Mouse (Mus musculus): Measurements from ENCODE around the gene Fsip1. TPM values are rescaled to one million over a fixed set of nuclear protein-coding genes. Genes with fewer than 3 reads are reported as not detected.

The Fsip1 gene
- polyA plus RNA-seq, 1 experiment, result 29.8 TPM

DNA sequence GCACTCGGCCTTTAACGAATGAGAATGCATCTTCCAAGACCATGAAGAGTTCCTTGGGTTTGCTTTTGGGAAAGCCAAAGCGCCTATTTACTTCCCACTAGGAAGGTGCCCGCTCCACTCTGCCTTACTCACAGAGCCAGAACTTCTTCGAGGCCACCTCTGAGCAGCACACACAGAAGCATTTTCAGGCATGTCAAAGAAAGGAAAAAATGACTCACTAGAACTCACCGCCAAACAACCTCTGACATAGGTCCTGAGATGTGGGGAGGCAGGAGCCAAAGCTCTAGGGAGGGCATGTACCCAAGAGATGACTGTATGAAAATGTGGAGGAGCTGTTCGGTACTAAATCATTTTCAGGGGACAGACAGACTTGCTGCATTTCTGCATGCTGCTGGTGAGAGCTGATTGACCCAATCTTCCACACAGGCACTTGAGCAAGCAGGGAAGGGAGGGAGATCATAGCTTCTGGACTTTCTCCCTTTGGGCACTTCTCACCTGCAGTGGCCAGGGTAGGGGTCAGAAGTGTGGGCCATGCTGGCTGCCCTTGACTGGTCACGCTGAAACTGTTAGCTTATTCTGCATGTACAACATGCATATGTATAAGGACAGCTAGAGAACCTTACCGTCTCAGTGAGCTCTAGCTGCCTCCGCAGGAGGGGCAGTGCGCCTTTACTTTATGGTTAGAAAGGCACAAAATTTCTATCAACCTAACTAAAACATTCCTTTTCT lies 131.4 kb downstream of the Fsip1 start:
- Histone ChIP-seq H3K4me3 (ENCODE audit: control insufficient read depth, low read depth, low read length) (no peak overlapping the region), H3K27ac (ENCODE audit: control insufficient read depth, insufficient read depth, low read depth, low read length) (no peak overlapping the region), H3K4me1 (ENCODE audit: control insufficient read depth, insufficient read depth, low read length) (no peaks in the 10 kb centered on the region), H3K27me3 (ENCODE audit: control insufficient read depth, insufficient read depth, low read length) (no peaks in the 10 kb centered on the region), H3K36me3 (ENCODE audit: control insufficient read depth, insufficient read depth, low read length) (no peaks in the 10 kb centered on the region)
- TF ChIP-seq CTCF (IDR thresholded peaks at IDR 0.05; ENCODE audit: control insufficient read depth, insufficient read depth, insufficient replicate concordance, low read depth, low read length) (no peak), POLR2A (IDR thresholded peaks at IDR 0.05; ENCODE audit: control insufficient read depth, low read depth, low read length) (no peak)

DNA sequence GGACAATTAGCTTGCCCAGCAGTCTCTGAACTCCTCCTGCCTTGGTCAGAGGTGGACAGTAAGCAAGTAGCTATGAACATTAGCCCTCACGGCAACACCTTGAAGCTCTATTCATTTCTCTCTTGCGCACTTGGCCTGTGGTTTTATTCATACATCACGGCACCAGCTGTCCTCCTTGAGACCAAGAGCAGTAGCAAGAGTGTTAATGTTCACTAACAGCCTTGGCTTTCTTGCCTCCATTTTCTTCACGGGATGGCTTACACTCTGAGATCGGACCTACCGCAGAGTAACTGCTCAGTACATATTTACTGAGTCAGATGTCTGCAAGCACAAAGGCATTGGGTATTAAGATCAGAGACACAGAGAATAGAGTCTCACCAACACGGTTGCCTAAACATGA lies 132.3 kb downstream of the Fsip1 start:
- Histone ChIP-seq H3K4me1 (ENCODE audit: control insufficient read depth, insufficient read depth, low read length) (no peaks in the 10 kb centered on the region), H3K4me3 (ENCODE audit: control insufficient read depth, low read depth, low read length) (no peak overlapping the region), H3K27me3 (ENCODE audit: control insufficient read depth, insufficient read depth, low read length) (no peaks in the 10 kb centered on the region), H3K27ac (ENCODE audit: control insufficient read depth, insufficient read depth, low read depth, low read length) (no peak overlapping the region), H3K36me3 (ENCODE audit: control insufficient read depth, insufficient read depth, low read length) (no peaks in the 10 kb centered on the region)
- no peak for TF ChIP-seq CTCF (IDR thresholded peaks at IDR 0.05; ENCODE audit: control insufficient read depth, insufficient read depth, insufficient replicate concordance, low read depth, low read length)
- no peak for TF ChIP-seq POLR2A (IDR thresholded peaks at IDR 0.05; ENCODE audit: control insufficient read depth, low read depth, low read length)

DNA sequence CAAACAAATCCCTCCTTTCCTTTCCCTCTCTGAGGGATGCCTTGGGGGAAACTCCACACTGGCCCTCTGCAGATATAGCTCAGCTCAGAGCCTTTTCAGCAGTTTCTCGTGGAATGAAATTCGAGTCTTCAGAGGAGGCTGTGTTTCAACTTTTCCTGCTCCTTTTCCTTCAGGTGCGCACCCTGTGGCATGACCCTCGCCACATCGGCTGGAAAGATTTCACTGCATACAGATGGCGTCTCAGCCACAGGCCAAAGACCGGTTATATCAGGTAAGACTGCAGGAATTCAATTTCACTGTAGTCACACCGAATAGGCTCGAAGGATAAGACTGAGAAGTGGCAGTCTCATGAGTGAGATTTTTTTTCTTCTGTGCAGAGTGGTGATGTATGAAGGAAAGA lies 133.0 kb downstream of the Fsip1 start:
- H3K36me3 ChIP-seq (ENCODE audit: control insufficient read depth, insufficient read depth, low read length), result no peaks in the 10 kb centered on the region
- TF ChIP-seq POLR2A (IDR thresholded peaks at IDR 0.05; ENCODE audit: control insufficient read depth, low read depth, low read length) (no peak), CTCF (IDR thresholded peaks at IDR 0.05; ENCODE audit: control insufficient read depth, insufficient read depth, insufficient replicate concordance, low read depth, low read length) (no peak)
- no peaks in the 10 kb centered on the region for H3K4me1 ChIP-seq (ENCODE audit: control insufficient read depth, insufficient read depth, low read length)
- H3K27me3 ChIP-seq (ENCODE audit: control insufficient read depth, insufficient read depth, low read length), result no peaks in the 10 kb centered on the region
- H3K4me3 ChIP-seq (ENCODE audit: control insufficient read depth, low read depth, low read length), result no peak overlapping the region
- no peak overlapping the region for H3K27ac ChIP-seq (ENCODE audit: control insufficient read depth, insufficient read depth, low read depth, low read length)

DNA sequence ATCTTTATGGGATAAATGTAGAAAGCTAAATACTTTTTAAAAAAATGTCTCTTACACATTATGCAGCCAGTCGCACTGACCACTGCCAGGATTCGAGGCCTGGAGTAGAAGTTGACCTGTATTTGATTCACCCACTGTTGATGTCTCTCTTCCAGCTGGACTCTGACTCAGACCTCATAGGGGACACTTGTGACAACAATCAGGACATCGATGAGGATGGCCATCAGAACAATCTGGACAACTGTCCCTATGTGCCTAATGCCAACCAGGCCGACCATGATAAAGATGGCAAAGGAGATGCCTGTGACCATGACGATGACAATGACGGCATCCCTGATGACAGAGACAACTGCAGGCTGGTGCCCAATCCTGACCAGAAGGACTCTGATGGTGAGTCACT lies 134.5 kb downstream of the Fsip1 start:
- Histone ChIP-seq H3K4me3 (ENCODE audit: control insufficient read depth, low read depth, low read length) (no peak overlapping the region), H3K4me1 (ENCODE audit: control insufficient read depth, insufficient read depth, low read length) (no peaks in the 10 kb centered on the region), H3K36me3 (ENCODE audit: control insufficient read depth, insufficient read depth, low read length) (no peaks in the 10 kb centered on the region), H3K27ac (ENCODE audit: control insufficient read depth, insufficient read depth, low read depth, low read length) (no peak overlapping the region), H3K27me3 (ENCODE audit: control insufficient read depth, insufficient read depth, low read length) (no peaks in the 10 kb centered on the region)
- TF ChIP-seq POLR2A (IDR thresholded peaks at IDR 0.05; ENCODE audit: control insufficient read depth, low read depth, low read length), result no peak
- TF ChIP-seq CTCF (IDR thresholded peaks at IDR 0.05; ENCODE audit: control insufficient read depth, insufficient read depth, insufficient replicate concordance, low read depth, low read length), result no peak

DNA sequence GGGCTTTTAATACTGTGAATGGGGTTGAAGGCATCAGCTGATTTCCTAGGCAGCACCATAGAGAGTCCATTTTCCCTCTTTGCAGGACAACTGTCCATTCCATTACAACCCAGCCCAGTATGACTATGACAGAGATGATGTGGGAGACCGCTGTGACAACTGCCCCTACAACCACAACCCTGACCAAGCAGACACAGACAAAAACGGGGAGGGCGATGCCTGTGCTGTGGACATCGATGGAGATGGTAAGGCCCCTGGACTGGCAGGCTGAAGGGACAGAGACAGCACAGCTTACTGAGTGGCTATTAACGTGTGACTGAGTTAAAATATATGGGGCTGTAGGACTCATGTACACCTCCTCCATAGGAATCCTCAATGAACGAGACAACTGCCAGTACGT lies 136.0 kb downstream of the Fsip1 start:
- Histone ChIP-seq H3K27me3 (ENCODE audit: control insufficient read depth, insufficient read depth, low read length) (no peaks in the 10 kb centered on the region), H3K4me1 (ENCODE audit: control insufficient read depth, insufficient read depth, low read length) (no peaks in the 10 kb centered on the region), H3K4me3 (ENCODE audit: control insufficient read depth, low read depth, low read length) (no peak overlapping the region), H3K36me3 (ENCODE audit: control insufficient read depth, insufficient read depth, low read length) (no peaks in the 10 kb centered on the region), H3K27ac (ENCODE audit: control insufficient read depth, insufficient read depth, low read depth, low read length) (no peak overlapping the region)
- no peak for TF ChIP-seq POLR2A (IDR thresholded peaks at IDR 0.05; ENCODE audit: control insufficient read depth, low read depth, low read length)
- TF ChIP-seq CTCF (IDR thresholded peaks at IDR 0.05; ENCODE audit: control insufficient read depth, insufficient read depth, insufficient replicate concordance, low read depth, low read length), result no peak

DNA sequence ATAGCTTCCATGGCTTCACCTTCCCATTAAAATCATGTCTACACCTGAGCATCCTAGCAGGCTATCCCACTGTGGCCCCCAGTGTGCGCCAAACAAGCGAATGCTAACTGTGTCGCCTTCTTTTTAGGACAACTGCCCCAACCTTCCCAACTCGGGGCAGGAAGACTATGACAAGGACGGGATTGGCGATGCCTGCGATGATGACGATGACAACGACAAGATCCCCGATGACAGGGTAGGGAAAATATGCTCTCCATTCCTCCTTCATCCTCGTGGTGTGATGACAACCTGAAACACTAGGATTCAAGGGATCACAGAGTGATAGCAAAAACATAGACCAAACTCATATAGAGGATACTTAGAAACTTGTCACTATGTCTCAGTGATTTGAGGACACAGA lies 136.7 kb downstream of the Fsip1 start:
- no peak overlapping the region for H3K27ac ChIP-seq (ENCODE audit: control insufficient read depth, insufficient read depth, low read depth, low read length)
- no peaks in the 10 kb centered on the region for H3K36me3 ChIP-seq (ENCODE audit: control insufficient read depth, insufficient read depth, low read length)
- TF ChIP-seq POLR2A (IDR thresholded peaks at IDR 0.05; ENCODE audit: control insufficient read depth, low read depth, low read length) (no peak), CTCF (IDR thresholded peaks at IDR 0.05; ENCODE audit: control insufficient read depth, insufficient read depth, insufficient replicate concordance, low read depth, low read length) (no peak)
- H3K27me3 ChIP-seq (ENCODE audit: control insufficient read depth, insufficient read depth, low read length), result no peaks in the 10 kb centered on the region
- no peak overlapping the region for H3K4me3 ChIP-seq (ENCODE audit: control insufficient read depth, low read depth, low read length)
- no peaks in the 10 kb centered on the region for H3K4me1 ChIP-seq (ENCODE audit: control insufficient read depth, insufficient read depth, low read length)

GRCm38 (mm10) chr2:118119684-118120083 lies 137.1 kb downstream of the Fsip1 start:
- no peaks in the 10 kb centered on the region for H3K27me3 ChIP-seq (ENCODE audit: control insufficient read depth, insufficient read depth, low read length)
- no peaks in the 10 kb centered on the region for H3K4me1 ChIP-seq (ENCODE audit: control insufficient read depth, insufficient read depth, low read length)
- no peaks in the 10 kb centered on the region for H3K36me3 ChIP-seq (ENCODE audit: control insufficient read depth, insufficient read depth, low read length)
- no peak for TF ChIP-seq POLR2A (IDR thresholded peaks at IDR 0.05; ENCODE audit: control insufficient read depth, low read depth, low read length)
- no peak for TF ChIP-seq CTCF (IDR thresholded peaks at IDR 0.05; ENCODE audit: control insufficient read depth, insufficient read depth, insufficient replicate concordance, low read depth, low read length)
- H3K27ac ChIP-seq (ENCODE audit: control insufficient read depth, insufficient read depth, low read depth, low read length), result no peak overlapping the region
- H3K4me3 ChIP-seq (ENCODE audit: control insufficient read depth, low read depth, low read length), result no peak overlapping the region

Data from testis, adult 2 months (tissue).